Mouse (Mus musculus) MEL-GATA-1-ER (cell line): ENCODE data around the gene Olfr31.

Source experiments
- DNase-seq: peaks from one replicate; pipeline ENCODE4 v3.0.0-alpha.2; 2012; ENCODE audit warnings: low read depth; ENCODE audit errors: extremely low read depth

The Olfr31 gene

DNA sequence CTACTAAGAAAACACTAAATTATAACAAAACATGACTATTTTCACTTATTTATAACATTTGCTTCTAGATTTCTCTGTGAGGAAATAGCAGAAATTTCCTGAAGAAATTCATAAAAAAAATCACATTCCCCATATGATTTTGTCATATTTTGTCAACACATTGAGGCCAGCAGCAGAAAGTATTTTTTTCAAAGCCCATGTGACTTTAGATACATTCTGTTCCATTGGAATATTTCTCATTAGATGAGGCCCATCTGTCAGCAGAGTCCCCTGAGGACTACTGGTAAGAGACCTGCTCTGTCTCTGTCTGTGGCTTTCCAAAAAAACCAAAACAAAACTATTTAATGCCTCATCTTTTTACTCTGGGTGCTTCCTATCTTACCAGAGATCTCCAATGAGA is at the start of gene Olfr31:
TSS of gene Olfr31 (plus strand) at position 301 of the 400 bp plus-strand sequence.
- no peak for DNase-seq

- DNase-seq, result peak; percentile 8
These were observed 28.2 kb upstream of the Olfr31 start for GRCm38 (mm10) chr14:14294426-14294825.

GRCm38 (mm10) chr14:14308938-14309337 is 13.7 kb upstream of the Olfr31 start:
- no peak for DNase-seq

DNA sequence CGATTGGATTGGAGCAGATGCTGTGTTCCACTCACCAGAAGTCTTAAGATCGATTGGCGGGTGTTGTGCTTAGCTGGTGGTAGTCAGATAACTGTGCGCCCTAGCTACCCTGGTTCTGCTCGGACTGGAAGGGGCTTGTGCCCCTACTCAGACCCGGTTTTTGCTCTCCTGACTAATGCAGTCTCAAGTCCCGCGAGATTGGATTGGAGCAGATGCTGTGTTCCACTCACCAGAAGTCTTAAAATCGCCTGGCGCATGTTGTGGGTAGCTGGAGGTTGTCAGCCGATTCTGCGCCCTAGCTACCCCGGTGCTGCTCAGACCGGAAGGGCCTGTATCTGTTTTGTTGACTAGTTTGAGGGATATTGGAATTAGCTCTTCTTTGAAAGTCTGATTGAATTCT is 13.2 kb upstream of the Olfr31 start:
- DNase-seq, result no peak

DNA sequence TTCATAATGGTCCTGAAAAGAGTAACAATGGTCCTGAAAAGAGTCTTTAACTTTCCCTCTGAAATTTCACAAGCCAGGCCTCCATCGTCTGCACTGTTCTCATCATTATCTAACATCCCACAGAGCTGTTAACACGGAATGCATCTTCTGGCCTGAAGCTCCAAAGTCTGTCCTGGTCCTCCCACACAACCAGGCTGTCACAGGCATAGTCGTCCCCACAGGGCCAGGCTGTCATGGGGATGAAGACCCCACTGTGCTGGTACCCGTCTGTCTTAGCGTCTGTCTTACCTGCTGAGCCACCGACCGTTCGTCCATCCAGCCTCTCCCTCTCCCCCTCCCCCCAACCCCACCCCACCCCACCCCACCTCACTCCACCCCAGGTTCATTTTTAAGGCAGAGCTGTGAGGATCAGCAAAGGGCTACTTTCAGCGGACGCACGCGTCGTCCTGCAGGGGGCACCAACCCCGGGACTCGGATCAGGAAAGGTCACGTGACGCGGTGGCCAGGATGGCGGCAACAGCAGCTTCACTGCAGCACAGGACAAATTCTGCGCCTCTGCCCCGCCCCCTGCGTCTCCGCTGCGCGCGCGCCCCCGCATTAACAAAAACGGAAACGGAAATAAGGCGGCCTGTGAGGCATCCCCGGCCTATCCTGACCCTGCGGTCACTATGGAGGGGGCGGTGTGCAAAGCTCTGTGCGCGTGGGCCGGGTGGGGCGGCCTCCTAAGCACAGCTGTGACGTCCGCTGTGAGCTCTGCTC is 22.7 kb downstream of the Olfr31 start:
- peak; percentile 42 for DNase-seq

GRCm38 (mm10) chr14:14345948-14346812 is 23.6 kb downstream of the Olfr31 start, which contains the start of gene Il3ra:
Il3ra (plus strand) TSS chr14:14346275.
- DNase-seq, result no peak

DNA sequence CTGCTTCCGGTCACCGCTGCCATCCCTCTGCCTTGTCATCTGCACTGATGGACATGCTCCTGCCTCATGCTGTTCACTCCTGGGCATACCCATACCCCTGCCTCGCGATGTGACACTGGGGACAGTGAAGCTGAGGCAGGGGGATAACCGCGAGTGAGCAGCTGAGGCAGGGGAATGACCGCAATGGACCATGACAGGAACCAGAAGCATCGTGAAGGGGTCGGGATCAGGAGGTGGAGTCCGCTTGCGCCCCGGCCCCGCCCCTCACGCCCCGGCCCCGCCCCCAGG is 24.1 kb downstream of the Olfr31 start:
- no peak for DNase-seq

DNA sequence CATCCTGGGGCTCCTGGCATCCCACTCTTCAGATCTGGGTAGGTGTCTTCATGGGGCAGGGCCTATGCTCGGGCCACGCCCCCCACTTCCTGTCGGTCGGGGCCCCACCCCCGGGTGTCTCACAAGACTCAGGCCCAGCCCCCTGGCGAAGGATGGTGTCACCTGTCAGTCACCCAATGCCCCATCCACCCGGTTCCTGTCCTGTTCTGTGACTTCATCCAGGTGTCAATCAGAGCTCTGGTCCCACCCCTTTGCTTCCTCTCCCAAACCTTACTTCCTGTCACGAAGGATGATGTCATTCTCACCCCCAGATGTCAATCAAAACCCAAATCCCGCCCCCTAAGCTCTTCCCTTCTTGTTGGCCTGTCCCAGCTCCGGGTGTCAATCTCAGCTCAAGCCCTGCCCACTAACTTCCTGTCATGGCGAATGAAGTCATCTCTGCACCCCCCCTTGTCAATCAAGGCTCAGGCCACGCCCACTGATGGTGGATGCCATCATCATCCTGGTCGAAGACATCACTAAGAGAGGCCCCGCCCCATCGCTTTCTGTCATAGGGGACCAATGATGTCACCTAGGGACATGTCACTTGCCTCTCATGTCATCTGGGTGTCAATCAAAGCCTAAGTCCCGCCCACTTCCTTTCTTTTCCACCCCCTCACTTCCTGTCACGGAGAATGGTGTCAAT is 24.7 kb downstream of the Olfr31 start:
- DNase-seq, result no peak

DNA sequence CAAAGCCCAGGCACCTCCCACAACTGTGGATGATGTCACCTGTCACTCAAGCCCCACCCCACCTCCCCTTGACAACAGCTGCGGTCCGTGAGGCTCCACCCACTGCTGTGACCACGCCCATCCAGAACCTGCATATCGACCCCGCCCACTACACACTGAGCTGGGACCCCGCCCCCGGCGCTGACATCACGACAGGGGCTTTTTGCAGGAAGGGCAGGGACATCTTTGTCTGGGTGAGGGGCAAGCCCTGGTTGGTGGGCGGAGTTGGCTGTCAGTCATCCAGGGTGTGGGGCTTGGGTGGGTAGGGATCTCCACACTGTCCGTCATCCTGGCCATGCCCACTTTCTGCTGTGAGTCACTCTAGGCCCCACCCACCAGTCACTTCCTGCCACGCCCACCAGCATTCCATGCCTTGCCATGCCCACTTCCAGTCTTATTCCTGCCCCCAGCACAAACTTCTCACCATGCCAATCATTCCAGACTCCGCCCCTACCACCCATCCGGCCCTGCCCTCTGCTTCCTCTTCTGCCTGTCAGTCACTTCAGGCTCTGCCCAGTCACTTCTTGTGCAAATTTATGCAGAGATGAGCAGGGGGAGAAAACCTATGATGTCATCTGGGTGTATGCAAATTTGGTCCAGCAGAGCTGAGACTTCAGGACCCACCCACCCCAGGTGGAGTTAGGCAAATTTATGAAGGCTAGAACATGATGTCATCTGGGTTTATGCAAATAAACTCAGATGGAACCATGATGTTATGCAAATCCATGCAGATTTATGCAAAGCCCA is 25.4 kb downstream of the Olfr31 start:
- DNase-seq, result no peak

DNA sequence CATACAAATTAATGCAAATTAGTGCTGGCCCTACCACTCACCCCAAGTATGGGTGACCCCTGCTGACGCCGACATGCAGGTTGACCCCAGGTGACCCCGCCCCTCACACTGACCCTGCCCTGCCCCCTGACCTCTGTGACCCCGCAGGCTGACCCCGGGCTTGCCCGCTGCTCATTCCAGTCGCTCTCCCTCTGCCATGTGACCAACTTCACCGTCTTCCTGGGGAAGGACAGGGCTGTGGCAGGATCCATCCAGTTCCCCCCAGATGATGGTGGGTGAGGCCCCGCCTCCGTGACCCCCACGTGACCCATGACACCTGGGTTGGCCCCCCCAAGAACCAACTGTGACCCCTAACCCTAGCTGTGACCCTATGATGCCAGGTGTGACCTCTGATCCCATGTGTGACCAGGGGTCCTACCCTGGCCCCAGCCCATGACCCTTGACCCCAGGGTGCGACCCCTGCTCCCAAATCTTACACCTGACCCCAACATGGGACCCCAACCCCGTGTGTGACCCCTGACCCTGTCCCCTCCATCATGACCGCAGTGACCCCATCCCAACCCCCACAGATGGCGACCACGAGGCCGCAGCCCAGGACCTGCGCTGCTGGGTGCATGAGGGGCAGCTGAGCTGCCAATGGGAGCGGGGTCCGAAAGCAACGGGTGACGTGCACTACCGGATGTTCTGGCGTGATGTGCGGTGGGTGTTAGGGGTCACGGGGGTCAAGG is 26.2 kb downstream of the Olfr31 start:
- no peak for DNase-seq

DNA sequence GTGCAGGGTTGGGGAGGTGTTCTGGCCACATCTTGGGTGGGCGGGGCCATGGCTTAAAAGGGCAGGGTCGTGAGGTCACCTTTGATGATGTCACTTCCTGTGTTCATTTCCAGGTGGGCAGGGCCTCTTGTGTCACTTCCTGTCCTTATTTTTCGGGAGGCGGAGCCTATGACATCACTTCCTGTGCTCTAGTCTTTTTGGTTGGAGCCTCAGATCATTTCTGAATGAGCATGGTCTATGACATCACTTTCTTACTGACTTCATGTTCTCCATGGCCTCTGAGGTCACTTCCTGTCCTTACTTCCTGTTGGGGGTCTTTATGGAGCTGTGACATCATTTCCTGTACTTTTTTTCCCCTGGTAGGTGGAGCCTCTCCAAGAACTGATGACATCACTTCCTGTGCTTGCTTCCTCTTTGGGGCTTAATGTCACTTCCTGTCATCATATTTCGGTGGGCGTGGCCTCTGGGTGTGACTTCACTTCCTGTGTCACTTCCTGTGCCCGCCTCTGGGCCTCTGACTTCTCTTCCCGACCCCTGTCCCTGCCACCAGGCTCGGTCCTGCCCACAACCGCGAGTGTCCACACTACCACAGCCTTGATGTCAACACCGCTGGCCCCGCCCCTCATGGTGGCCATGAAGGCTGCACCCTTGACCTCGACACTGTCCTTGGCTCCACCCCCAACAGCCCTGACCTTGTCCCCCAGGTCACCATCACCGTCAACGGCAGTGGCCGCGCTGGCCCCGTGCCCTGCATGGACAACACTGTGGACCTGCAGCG is 27.0 kb downstream of the Olfr31 start:
- DNase-seq, result no peak

DNA sequence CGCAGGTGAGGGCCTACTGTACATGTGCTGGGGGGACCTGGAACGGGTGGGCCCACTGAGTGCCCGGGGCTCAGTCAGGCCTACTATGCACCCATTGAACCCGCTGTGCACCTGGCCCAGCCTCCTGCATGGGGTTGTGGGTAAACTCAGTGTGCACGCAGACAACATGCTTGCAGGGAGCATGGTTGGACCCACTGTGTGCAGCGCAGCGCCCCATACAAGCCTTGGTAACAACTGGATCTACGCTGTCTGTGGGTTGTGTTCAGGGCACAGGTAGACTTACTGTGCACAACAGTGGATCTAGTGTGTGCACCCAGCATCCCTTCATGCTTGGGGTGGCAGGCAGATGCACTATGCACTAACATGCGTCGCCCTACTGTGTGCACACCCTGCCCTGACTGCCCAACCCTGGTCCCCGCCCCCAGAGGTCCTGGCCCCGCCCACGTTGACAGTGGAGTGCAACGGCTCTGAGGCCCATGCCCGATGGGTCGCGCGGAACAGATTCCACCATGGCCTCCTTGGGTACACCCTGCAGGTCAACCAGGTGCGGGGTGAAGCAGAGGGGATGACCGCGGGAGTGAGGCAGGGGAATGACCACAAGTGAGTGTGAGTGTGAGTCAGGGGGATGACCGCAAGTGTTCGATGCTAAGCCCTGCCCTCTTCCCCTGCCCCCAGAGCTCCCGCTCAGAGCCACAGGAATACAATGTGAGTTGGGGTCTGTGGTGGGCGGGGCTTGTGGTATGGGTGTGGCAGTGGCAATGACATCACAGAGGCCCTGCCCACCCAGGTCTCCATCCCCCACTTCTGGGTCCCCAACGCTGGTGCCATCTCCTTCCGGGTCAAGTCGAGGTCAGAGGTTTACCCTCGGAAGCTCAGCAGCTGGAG is 27.9 kb downstream of the Olfr31 start:
- DNase-seq, result no peak

DNA sequence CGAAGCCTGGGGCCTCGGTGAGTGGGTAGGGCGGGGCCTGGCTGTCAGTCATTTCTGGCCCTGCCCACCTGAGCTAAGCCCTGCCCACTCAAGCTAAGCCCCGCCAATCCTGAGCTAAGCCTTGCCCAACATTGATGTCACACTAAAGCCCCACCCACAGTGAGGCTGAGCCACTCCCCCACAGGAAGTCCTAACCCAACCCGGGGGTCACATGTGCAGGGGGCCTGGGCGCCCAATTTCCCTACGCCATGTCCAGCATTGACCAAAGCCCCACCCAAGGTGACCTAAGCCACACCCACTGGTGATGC is 28.5 kb downstream of the Olfr31 start:
- no peak for DNase-seq

DNA sequence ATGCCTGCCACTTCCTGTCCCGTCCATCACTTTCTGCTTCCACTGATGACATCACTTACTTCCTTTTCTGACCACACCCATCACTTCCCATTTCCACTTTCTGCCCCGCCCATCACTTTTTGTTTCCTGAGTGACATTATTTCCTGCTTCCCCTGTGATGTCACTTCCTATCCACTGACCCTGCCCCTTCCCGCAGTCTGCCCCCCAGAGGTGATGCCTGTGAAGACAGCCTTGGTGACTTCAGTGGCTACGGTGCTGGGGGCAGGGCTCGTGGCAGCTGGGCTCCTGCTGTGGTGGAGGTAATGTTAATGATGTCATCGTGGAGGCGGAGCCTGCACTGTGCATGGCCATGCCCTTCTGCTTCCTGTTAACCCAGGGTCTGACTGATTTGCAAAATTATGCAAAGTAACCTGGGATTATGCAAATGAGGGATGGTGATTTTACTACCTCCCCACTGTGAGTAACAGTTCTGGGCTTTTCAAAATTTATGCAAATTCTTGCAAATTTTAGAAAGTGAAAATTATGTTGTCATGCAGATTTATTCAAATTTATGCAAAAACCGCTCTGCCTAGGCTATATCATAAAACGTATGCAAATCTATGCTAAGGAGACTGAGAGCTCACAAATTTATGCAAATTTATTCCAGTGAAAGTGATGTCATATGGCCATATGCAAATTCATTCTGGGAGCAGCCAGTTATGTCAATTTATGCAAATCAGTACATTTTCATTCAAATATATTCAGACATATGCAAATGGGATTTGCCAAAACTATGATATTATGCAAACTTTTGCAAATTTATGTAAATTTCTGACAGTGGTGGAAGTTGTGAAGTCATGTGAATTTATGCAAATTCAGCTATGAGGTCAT is 29.3 kb downstream of the Olfr31 start:
- DNase-seq, result no peak

- DNase-seq, result no peak
These were observed 30.0 kb downstream of the Olfr31 start for GRCm38 (mm10) chr14:14352606-14353005.

DNA sequence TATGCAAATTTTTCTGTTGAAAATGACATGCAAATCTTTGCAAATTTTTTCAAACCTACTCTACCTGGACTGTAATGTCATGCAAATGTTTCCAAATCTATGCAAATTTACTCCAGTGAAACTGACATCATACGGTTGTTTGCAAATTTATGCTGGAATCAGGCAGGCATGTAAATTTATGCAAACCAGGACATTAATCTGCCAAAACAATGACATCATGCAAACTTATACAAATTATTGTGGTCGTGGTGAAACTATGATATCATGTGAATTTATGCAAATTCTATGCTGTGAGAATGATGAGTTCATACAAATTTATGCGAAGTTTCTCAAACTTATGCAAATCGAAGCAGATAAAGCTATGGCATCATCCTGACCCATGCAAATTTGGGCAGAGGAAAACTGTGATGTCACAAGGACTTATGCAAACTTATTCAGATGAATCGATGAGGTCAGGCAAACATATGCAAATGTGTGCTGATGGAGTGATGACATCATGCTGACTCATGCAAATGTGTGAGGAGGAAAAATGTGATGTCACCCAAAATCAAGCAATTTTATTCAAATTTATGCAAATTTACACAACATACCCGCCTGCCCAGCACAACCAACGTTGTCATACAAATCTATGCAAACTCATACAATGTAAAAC is 30.6 kb downstream of the Olfr31 start:
- DNase-seq, result no peak

DNA sequence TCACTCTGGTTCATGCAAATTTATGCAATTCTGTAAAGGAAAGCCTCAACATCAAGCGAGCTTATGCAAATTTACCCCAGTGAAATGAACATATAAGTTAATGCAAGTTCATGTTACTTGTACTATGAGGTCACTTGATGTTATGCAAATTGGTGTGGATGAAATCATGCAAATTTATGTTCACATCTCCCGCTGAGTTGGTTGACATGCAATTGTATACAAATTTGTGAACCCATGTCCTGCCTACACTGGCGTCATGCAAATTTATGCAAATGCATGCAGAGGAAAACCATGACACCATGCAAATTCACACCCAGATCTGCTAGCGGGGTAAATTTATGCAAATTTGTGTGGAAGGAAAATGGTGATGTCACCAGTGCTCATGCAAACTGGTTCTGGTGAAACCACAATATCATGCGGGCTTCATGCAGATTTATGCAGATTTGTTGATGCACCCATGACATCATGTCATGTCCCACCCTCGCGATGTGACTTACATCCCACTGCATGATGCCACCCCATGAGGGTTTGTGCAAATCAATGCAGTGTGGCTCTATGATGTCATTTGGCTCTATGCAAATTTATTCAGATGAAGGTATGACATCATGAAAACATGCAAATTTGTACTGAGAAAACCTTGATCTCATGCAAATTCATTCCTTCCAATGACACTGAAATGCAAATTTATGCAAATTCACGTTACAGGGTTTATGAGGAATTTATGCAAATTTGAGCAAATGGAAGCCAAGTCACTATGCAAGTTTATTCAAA is 31.3 kb downstream of the Olfr31 start:
- DNase-seq, result no peak
